Mouse (Mus musculus) ZHBTc4 (cell line): ENCODE data around the gene Tigd2.
A peak's percentile ranks its signal among the peaks of the same experiment; 100 is the strongest.
"Not testable (repeated sequence)": the region's sequence is repeated elsewhere in the genome, so short reads cannot be mapped to it uniquely, and the experiment has no call there.

Experiments used
- DNase-seq: peaks from one replicate; pipeline ENCODE4 v3.0.0-alpha.2; 2011; ENCODE audit warnings: low read depth, low spot score

The Tigd2 gene

GRCm38 (mm10) chr6:59208685-59209298 lies at the start of gene Tigd2:
Gene Tigd2, plus strand, starts transcription at chr6:59208870.
- peak; percentile 97 for DNase-seq

GRCm38 (mm10) chr6:59161801-59162478 lies 46.7 kb upstream of the Tigd2 start:
- no peak for DNase-seq

- DNase-seq, result no peak
These were observed 45.8 kb upstream of the Tigd2 start for GRCm38 (mm10) chr6:59162887-59163286.

GRCm38 (mm10) chr6:59163407-59163806 lies 45.3 kb upstream of the Tigd2 start:
- DNase-seq, result no peak

GRCm38 (mm10) chr6:59168939-59169338 lies 39.7 kb upstream of the Tigd2 start:
- DNase-seq, result peak; percentile 85

- no peak for DNase-seq
These were observed 37.4 kb upstream of the Tigd2 start for GRCm38 (mm10) chr6:59171230-59171629.

GRCm38 (mm10) chr6:59173940-59174339 lies 34.7 kb upstream of the Tigd2 start:
- DNase-seq, result no peak

GRCm38 (mm10) chr6:59178051-59178450 lies 30.6 kb upstream of the Tigd2 start:
- DNase-seq, result no peak

- DNase-seq, result peak; percentile 82
These were observed 28.2 kb upstream of the Tigd2 start for GRCm38 (mm10) chr6:59180376-59180996.

- DNase-seq, result no peak
These were observed 23.5 kb upstream of the Tigd2 start for GRCm38 (mm10) chr6:59185010-59185699.

- no peak for DNase-seq
These were observed 18.7 kb upstream of the Tigd2 start for GRCm38 (mm10) chr6:59190006-59190405.

GRCm38 (mm10) chr6:59194518-59194917 lies 14.2 kb upstream of the Tigd2 start:
- DNase-seq, result not testable (repeated sequence)

GRCm38 (mm10) chr6:59195849-59196635 lies 12.6 kb upstream of the Tigd2 start:
- DNase-seq, result peak; percentile 91

- no peak for DNase-seq
These were observed 11.9 kb upstream of the Tigd2 start for GRCm38 (mm10) chr6:59196746-59197145.

GRCm38 (mm10) chr6:59198356-59198755 lies 10.3 kb upstream of the Tigd2 start:
- DNase-seq, result no peak

GRCm38 (mm10) chr6:59199021-59199420 lies 9.6 kb upstream of the Tigd2 start:
- peak; percentile 66 for DNase-seq

- peak; percentile 89 for DNase-seq
These were observed 1.1 kb upstream of the Tigd2 start for GRCm38 (mm10) chr6:59207561-59207960.

GRCm38 (mm10) chr6:59209299-59209707 lies 633 bp downstream of the Tigd2 start:
- peak; percentile 37 for DNase-seq

- no peak for DNase-seq
These were observed 24.5 kb downstream of the Tigd2 start for GRCm38 (mm10) chr6:59233191-59233590.

GRCm38 (mm10) chr6:59233651-59234050 lies 25.0 kb downstream of the Tigd2 start:
- no peak for DNase-seq

- peak; percentile 59 for DNase-seq
These were observed 41.0 kb downstream of the Tigd2 start for GRCm38 (mm10) chr6:59249675-59250074.
